Mouse (Mus musculus) spleen, adult 2 months (tissue): Measurements from ENCODE around the gene Wnt1. TPM values are rescaled to one million over a fixed set of nuclear protein-coding genes. Genes with fewer than 3 reads are reported as not detected.

Source experiments
- DNase-seq, 2 experiments: peaks; one replicate each; pipeline versions ENCODE4 v3.0.0 to v3.0.0-alpha.2; 2012 to 2021; ENCODE audit warnings: low spot score in 2 of 2, low read depth in 1 of 2
- H3K27ac ChIP-seq: fragments of 200-500 bp; 2 replicates; pipeline ENCODE4 v1.5.1; 2012; ENCODE audit warnings: low read length, inconsistent platforms; ENCODE audit not compliant: insufficient read depth
- H3K27me3 ChIP-seq: fragments of 200-500 bp; 2 replicates; pipeline ENCODE4 v1.6.1; 2012; ENCODE audit warnings: mild to moderate bottlenecking, moderate library complexity, low read length, inconsistent platforms; ENCODE audit not compliant: control insufficient read depth, insufficient read depth
- H3K36me3 ChIP-seq: fragments of 200-500 bp; 2 replicates; pipeline ENCODE4 v1.6.1; 2012; ENCODE audit warnings: mild to moderate bottlenecking, low read length, inconsistent platforms; ENCODE audit not compliant: control insufficient read depth, insufficient read depth
- H3K4me1 ChIP-seq: fragments of 200-500 bp; 2 replicates; pipeline ENCODE4 v1.6.1; 2011; ENCODE audit warnings: inconsistent platforms; ENCODE audit not compliant: control insufficient read depth, insufficient read depth, insufficient read length
- H3K4me3 ChIP-seq: fragments of 200-500 bp; 2 replicates; pipeline ENCODE4 v1.5.1; 2011; ENCODE audit warnings: mild to moderate bottlenecking, inconsistent platforms; ENCODE audit not compliant: insufficient read depth, insufficient read length; ENCODE audit errors: extremely low read depth
- CTCF ChIP-seq: fragments of 200-500 bp; IDR thresholded peaks from 2 replicates; pipeline ENCODE4 v1.5.1; 2011; ENCODE audit warnings: mild to moderate bottlenecking, inconsistent platforms; ENCODE audit not compliant: insufficient read depth, insufficient read length, insufficient replicate concordance; ENCODE audit errors: extremely low read depth
- POLR2A ChIP-seq: fragments of 200-500 bp; IDR thresholded peaks from 2 replicates; pipeline ENCODE4 v1.6.1; 2011; ENCODE audit warnings: low read depth, low read length, inconsistent platforms
- WGBS: fragments of 180-500 bp; shearing (Covaris S2); methylation state at CpG from one replicate; pipeline ENCODE4 v1.1.7; 2018; 5-methylcytosine and 5-hydroxymethylcytosine counted together
- polyA plus RNA-seq: library from polyadenylated mRNA; depleted of rRNA; stranded (reverse); fragments of >200 nt; gene quantifications from 2 replicates; pipeline ENCODE4 v1.2.3, GENCODE M21; 2012

Gene Wnt1
- polyA plus RNA-seq, 1 experiment = not detected

DNA sequence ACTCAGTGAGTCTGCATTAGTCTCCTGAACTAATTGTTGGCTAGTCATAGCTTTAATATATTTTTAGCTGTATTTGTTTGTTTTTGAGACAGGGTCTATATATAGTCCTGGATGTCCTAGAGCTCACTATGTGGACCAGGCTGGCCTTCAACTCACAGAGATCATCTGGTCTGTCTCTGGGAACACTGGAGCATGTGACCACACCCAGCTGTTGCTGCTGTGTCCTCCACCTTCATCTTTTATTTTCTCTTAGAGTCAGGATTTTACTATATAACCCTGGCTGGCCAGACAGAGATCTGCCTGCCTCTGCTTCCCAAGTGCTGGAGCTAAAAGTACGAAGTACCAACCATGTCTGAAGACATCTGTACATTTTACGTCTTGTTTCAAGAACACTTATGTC is 40.6 kb upstream of the Wnt1 start:
- DNase-seq = no peak
- TF ChIP-seq CTCF = no peak
- no peak for TF ChIP-seq POLR2A
- no peaks in the 10 kb centered on the region for H3K4me1 ChIP-seq
- H3K27ac ChIP-seq = no peak overlapping the region
- H3K27me3 ChIP-seq = no peaks in the 10 kb centered on the region
- WGBS = 99% methylated on average over 2 of the region's 2 CpGs
- no peak overlapping the region for H3K4me3 ChIP-seq
- H3K36me3 ChIP-seq = peaks cover 2% of the 10 kb centered on the region; the same call in 1 of the 2 replicates

DNA sequence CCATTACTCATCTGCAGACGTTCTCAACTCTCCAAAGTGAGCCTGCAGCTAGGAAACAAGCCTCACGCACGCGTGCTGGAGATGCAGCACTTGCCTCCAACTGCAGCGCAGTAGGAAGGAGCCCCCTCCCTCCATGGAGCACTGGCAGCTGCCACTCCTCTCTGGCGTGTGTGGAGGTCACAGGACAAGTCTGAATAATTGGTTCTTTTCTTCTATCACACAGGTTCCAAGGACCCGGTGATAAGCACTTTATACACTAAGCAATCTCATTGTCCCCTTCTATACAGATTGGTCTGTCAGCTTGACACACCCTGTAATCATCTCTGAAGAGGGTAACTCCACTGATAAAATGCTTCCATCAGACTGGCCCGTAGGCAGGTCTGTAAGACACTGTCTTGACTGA is 36.6 kb upstream of the Wnt1 start:
- TF ChIP-seq POLR2A (no peak), CTCF (no peak)
- no peaks in the 10 kb centered on the region for H3K4me1 ChIP-seq
- no peak overlapping the region for H3K27ac ChIP-seq
- no peak for DNase-seq
- WGBS = 89% methylated on average over 8 of the region's 8 CpGs
- H3K27me3 ChIP-seq = no peaks in the 10 kb centered on the region
- peaks cover 3% of the 10 kb centered on the region; the same call in 1 of the 2 replicates for H3K36me3 ChIP-seq
- no peak overlapping the region for H3K4me3 ChIP-seq

DNA sequence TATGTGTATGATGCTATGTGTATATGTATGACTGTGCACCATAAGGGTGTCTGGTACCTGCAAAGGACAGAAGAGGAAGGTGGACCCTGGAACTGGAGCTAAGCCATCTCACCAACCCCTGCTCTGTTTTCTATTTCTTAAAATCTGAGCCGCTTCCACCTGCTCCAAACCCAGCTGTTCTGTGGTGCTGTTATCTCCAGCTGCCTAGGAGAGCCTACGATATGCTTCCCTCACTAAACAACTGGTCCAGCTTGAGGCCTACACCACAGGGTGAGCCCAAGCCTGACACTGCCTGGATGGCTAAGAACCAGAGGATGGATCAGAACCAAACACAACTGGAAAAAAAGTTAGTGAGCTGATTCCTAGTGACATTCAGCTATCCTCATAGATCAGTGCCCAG is 35.5 kb upstream of the Wnt1 start:
- H3K27ac ChIP-seq = no peak overlapping the region
- H3K27me3 ChIP-seq = no peaks in the 10 kb centered on the region
- no peak overlapping the region for H3K4me3 ChIP-seq
- H3K36me3 ChIP-seq = peaks cover 3% of the 10 kb centered on the region; the same call in 1 of the 2 replicates
- no peak for TF ChIP-seq CTCF
- no peak for TF ChIP-seq POLR2A
- H3K4me1 ChIP-seq = no peaks in the 10 kb centered on the region
- WGBS = 83% methylated on average over 2 of the region's 2 CpGs
- DNase-seq = no peak

DNA sequence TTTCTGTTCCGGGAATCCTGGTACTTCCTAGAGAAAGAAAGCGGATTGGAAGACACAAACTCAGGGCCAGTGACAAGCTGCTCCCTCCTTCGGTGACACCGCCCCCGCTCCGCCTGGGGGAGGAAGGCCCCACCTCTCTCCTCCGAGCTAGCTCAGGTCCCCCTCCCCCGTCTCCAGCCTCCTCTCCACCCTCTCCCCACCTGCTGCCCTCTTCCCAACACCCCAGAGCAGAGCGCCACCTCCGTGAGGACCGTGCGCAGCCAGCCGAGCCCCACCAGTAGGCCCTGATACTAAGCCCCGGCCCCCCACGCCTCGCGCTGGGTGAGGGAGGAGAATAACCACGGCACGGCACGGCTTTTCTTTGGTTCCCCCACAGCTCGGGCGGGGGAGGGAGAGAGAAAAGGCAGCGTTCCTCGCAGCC is 27.4 kb upstream of the Wnt1 start:
- no peaks in the 10 kb centered on the region for H3K27me3 ChIP-seq
- DNase-seq = peak in 1 of 2 experiments; percentile 56
- peak overlapping the region; percentile 57 for H3K27ac ChIP-seq
- peaks cover 6% of the 10 kb centered on the region for H3K4me1 ChIP-seq
- WGBS = under 1% methylated on average over 23 of the region's 24 CpGs
- TF ChIP-seq CTCF (no peak), POLR2A (no peak)
- H3K4me3 ChIP-seq = peak overlapping the region; percentile 92
- H3K36me3 ChIP-seq = no peaks in the 10 kb centered on the region

DNA sequence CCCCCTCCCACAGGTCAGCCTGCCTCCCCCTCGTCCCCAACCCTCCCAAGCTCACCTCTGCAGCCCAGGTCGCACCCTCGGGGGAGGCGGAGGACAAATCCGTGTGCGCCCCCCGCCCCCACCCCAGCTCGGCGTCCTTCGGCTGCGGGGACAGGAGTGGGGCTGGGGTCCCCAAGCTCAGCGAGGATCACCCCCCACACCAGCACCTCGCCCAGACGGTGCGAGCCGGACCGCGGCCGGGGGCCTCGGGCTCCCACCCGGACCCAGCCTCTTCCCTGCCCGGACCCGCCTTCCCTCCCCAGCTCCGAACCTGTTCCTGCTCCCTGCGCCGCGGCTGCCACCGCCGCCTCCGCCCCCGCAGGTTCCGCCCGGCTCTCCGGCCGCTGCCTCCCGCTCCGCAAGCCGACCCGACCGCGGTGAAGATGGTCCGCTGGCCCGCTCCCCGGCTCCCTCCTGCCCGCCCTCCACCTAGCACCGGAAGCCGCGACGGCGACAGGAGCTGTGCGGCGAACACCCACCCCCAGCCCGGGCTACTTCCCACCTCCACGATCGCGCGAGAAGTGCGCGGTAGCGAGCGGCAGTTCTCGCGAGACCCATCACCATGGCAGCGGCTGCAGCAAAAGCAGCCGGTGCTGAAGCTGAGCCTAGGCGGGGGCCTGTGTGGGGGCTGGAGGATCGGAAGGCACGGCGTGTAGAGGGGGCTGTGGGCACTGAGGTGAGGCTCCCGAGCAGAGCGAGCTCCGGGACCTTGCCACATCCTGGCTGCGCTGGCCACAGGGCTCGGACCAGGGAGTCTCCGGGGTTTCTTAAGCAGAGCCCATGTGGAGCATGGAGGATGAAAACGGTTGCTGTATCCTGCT is 26.8 kb upstream of the Wnt1 start, which contains the start of gene Arf3:
Gene Arf3 (minus strand): TSS at position 545 of the 860 bp plus-strand sequence.
- WGBS = 1% methylated on average over 61 of the region's 76 CpGs

DNA sequence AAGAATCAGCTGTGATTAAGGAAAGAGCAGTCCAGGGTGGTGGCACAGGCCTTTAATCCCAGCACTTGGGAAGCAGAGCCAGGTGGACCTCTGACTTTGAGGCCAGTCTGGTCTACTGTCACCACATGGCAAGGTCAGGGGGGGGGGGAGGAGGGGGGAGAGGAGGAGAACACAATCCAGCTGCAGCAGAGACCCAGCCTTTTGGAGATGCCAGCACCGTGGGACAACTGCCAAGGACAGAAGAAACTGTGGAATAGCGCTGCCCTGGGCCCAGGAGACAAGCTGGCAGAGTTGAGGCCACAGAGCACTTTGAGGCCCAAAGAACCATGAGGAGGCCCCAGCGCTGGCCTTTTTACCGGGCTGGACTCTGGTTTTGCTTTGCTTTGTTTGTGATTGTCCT is 23.7 kb upstream of the Wnt1 start:
- Histone ChIP-seq H3K4me3 (no peak overlapping the region), H3K27me3 (no peaks in the 10 kb centered on the region), H3K27ac (no peak overlapping the region), H3K36me3 (no peaks in the 10 kb centered on the region), H3K4me1 (peaks cover 6% of the 10 kb centered on the region)
- WGBS = 88% methylated on average over 4 of the region's 4 CpGs
- no peak for DNase-seq
- TF ChIP-seq CTCF (no peak), POLR2A (no peak)

More for the DNA sequence above, 26.8 kb upstream of the Wnt1 start, which contains the start of gene Arf3:
- Histone ChIP-seq H3K4me3 (peak within 1 kb of the TSS; percentile 92), H3K4me1 (peaks cover 6% of the 10 kb centered on the region), H3K27me3 (no peaks in the 10 kb centered on the region), H3K27ac (peak within 1 kb of the TSS; percentile 81), H3K36me3 (no peaks in the 10 kb centered on the region)
- DNase-seq = peak; percentile 85 to 98
- no peak for TF ChIP-seq CTCF
- peak; percentile 79 for TF ChIP-seq POLR2A

DNA sequence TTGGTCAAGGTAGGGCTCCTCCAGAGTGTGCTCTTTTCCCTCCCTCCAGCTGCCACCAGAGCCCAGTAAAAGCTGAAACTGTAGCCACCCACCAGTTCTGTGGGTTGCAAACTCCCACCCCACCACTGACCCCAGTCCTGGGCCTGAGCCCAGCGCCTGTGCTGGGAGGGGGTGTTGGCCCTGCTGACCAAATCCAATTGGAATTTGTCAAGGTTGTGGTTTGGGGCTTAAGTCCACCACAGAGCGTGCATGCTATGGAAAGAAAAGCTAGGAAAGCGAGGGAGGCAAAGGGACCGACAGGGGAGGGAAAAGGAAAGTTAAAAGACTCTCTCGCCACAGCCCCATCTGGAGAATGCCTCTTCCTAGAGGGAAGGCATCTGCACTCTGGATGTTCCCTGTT is 21.4 kb upstream of the Wnt1 start:
- Histone ChIP-seq H3K4me3 (no peak overlapping the region), H3K27me3 (no peaks in the 10 kb centered on the region), H3K36me3 (no peaks in the 10 kb centered on the region), H3K4me1 (peaks cover 2% of the 10 kb centered on the region), H3K27ac (no peak overlapping the region)
- TF ChIP-seq CTCF = no peak
- TF ChIP-seq POLR2A = no peak
- DNase-seq = no peak
- WGBS = 88% methylated on average over 5 of the region's 5 CpGs
